Mouse (Mus musculus) cerebellum, adult 9-11 months (tissue): ENCODE results near the gene Spg20.

Source experiments
- DNase-seq: peaks from one replicate; pipeline ENCODE4 v3.0.0; 2022

Gene Spg20

GRCm38 (mm10) chr3:55098990-55099389, 12.9 kb upstream of the Spg20 start:
- DNase-seq = no peak

GRCm38 (mm10) chr3:55101092-55101491, 10.8 kb upstream of the Spg20 start:
- no peak for DNase-seq

GRCm38 (mm10) chr3:55105372-55106023, 6.4 kb upstream of the Spg20 start:
- DNase-seq = no peak

- no peak for DNase-seq
Measured at GRCm38 (mm10) chr3:55106051-55106450, 5.9 kb upstream of the Spg20 start.

- DNase-seq = no peak
Measured at GRCm38 (mm10) chr3:55109097-55109496, 2.8 kb upstream of the Spg20 start.

GRCm38 (mm10) chr3:55112710-55113415, 955 bp downstream of the Spg20 start:
- no peak for DNase-seq

GRCm38 (mm10) chr3:55114313-55115065, 2.6 kb downstream of the Spg20 start:
- peak; percentile 20 for DNase-seq

GRCm38 (mm10) chr3:55115071-55115470, 3.2 kb downstream of the Spg20 start:
- no peak for DNase-seq

GRCm38 (mm10) chr3:55115989-55116388, 4.1 kb downstream of the Spg20 start:
- no peak for DNase-seq

GRCm38 (mm10) chr3:55119275-55119898, 7.5 kb downstream of the Spg20 start:
- DNase-seq = no peak

GRCm38 (mm10) chr3:55122336-55122870, 10.5 kb downstream of the Spg20 start:
- no peak for DNase-seq

GRCm38 (mm10) chr3:55123064-55123463, 11.2 kb downstream of the Spg20 start:
- no peak for DNase-seq

- no peak for DNase-seq
Measured at GRCm38 (mm10) chr3:55129181-55129692, 17.3 kb downstream of the Spg20 start.

- DNase-seq = no peak
Measured at GRCm38 (mm10) chr3:55131576-55132233, 19.8 kb downstream of the Spg20 start.

- no peak for DNase-seq
Measured at GRCm38 (mm10) chr3:55137039-55137438, 25.1 kb downstream of the Spg20 start, which contains the start of gene Ccdc169. TSS of gene Ccdc169 (plus strand) at chr3:55137339.

GRCm38 (mm10) chr3:55139837-55140236, 27.9 kb downstream of the Spg20 start:
- DNase-seq = no peak

- DNase-seq = no peak
Measured at GRCm38 (mm10) chr3:55141401-55141800, 29.5 kb downstream of the Spg20 start.

GRCm38 (mm10) chr3:55144916-55145315, 33.0 kb downstream of the Spg20 start:
- DNase-seq = no peak

- no peak for DNase-seq
Measured at GRCm38 (mm10) chr3:55146441-55146840, 34.5 kb downstream of the Spg20 start.

- DNase-seq = no peak
Measured at GRCm38 (mm10) chr3:55147156-55147555, 35.2 kb downstream of the Spg20 start.

- DNase-seq = no peak
Measured at GRCm38 (mm10) chr3:55148091-55148490, 36.2 kb downstream of the Spg20 start.
